Mouse (Mus musculus) layer of hippocampus, adult 2 months (tissue): ENCODE measurements around the gene Phtf2. TPM values are rescaled to one million over a fixed set of nuclear protein-coding genes. Genes with fewer than 3 reads are reported as not detected.
"Not testable (repeated sequence)": the region's sequence is repeated elsewhere in the genome, so short reads cannot be mapped to it uniquely, and the experiment has no call there.

Experiments used
- DNase-seq, 2 experiments: peaks; one replicate each; pipeline ENCODE4 v3.0.0; 2022; ENCODE audit warnings: low spot score in 2 of 2
- H3K27ac ChIP-seq: fragments of 200-600 bp; 2 replicates; pipeline ENCODE4 v1.8.1; 2022
- H3K4me3 ChIP-seq: fragments of 200-600 bp; 2 replicates; pipeline ENCODE4 v1.8.1; 2022; ENCODE audit warnings: mild to moderate bottlenecking
- CTCF ChIP-seq: fragments of 200-600 bp; conservative IDR thresholded peaks from 2 replicates; pipeline ENCODE4 v1.8.1; 2022; ENCODE audit warnings: antibody characterized with exemption, mild to moderate bottlenecking, moderate library complexity
- total RNA-seq, 2 experiments: library from RNA; stranded (reverse); gene quantifications; 2 replicates each; pipeline ENCODE4 v1.2.3; 2021

Phtf2 gene
- total RNA-seq, 2 experiments from 2014 or later = 12.1 to 13.6 TPM

GRCm38 (mm10) chr5:20748856-20749255, 133.1 kb downstream of the Phtf2 start:
- no peak for TF ChIP-seq CTCF
- Histone ChIP-seq H3K4me3 (no peak overlapping the region), H3K27ac (no peak overlapping the region)
- DNase-seq = no peak

GRCm38 (mm10) chr5:20748142-20748541, 133.8 kb downstream of the Phtf2 start:
- H3K4me3 ChIP-seq = no peak overlapping the region
- no peak overlapping the region for H3K27ac ChIP-seq
- DNase-seq = no peak
- TF ChIP-seq CTCF = no peak

GRCm38 (mm10) chr5:20741936-20742335, 140.0 kb downstream of the Phtf2 start:
- no peak overlapping the region for H3K27ac ChIP-seq
- DNase-seq = no peak
- no peak for TF ChIP-seq CTCF
- no peak overlapping the region for H3K4me3 ChIP-seq

GRCm38 (mm10) chr5:20741193-20741592, 140.7 kb downstream of the Phtf2 start:
- no peak for TF ChIP-seq CTCF

GRCm38 (mm10) chr5:20738795-20739194, 143.1 kb downstream of the Phtf2 start:
- no peak for TF ChIP-seq CTCF
- no peak overlapping the region for H3K4me3 ChIP-seq
- no peak overlapping the region for H3K27ac ChIP-seq
- DNase-seq = no peak

More at GRCm38 (mm10) chr5:20741193-20741592, 140.7 kb downstream of the Phtf2 start:
- Histone ChIP-seq H3K4me3 (no peak overlapping the region), H3K27ac (no peak overlapping the region)
- DNase-seq = no peak

GRCm38 (mm10) chr5:20723226-20723625, 158.7 kb downstream of the Phtf2 start:
- H3K4me3 ChIP-seq, H3K27ac ChIP-seq, DNase-seq: not testable (repeated sequence)

- no peak overlapping the region for H3K27ac ChIP-seq
- H3K4me3 ChIP-seq = no peak overlapping the region
- no peak for DNase-seq
- no peak for TF ChIP-seq CTCF
These were observed 161.6 kb downstream of the Phtf2 start for GRCm38 (mm10) chr5:20720201-20720900.

- DNase-seq, H3K27ac ChIP-seq, H3K4me3 ChIP-seq: not testable (repeated sequence)
These were observed 165.9 kb downstream of the Phtf2 start for GRCm38 (mm10) chr5:20715980-20716379.

GRCm38 (mm10) chr5:20714619-20715018, 167.3 kb downstream of the Phtf2 start:
- H3K4me3 ChIP-seq, H3K27ac ChIP-seq, DNase-seq: not testable (repeated sequence)

GRCm38 (mm10) chr5:20710845-20711244, 171.1 kb downstream of the Phtf2 start:
- H3K4me3 ChIP-seq, DNase-seq, H3K27ac ChIP-seq: not testable (repeated sequence)

Other genes starting within 250 kb of the Phtf2 start
- 10 to 100 TPM; 19.7 to 21.8 TPM for gene Tmem60, start 67 bp upstream of the Phtf2 start, total RNA-seq
- 10 to 100 TPM; 19.2 to 21.7 TPM for gene Rsbn1l, start 74.3 kb upstream of the Phtf2 start, total RNA-seq
- 10 to 100 TPM; 33.9 to 34.0 TPM for gene Ptpn12, start 173.8 kb upstream of the Phtf2 start, total RNA-seq